Mouse (Mus musculus) spleen, adult 2 months (tissue): Measurements from ENCODE around the gene Msrb1.

Experiments
- CTCF ChIP-seq: fragments of 200-500 bp; IDR thresholded peaks from 2 replicates; pipeline ENCODE4 v1.5.1; 2011; ENCODE audit warnings: mild to moderate bottlenecking, inconsistent platforms; ENCODE audit not compliant: insufficient read depth, insufficient read length, insufficient replicate concordance; ENCODE audit errors: extremely low read depth
- POLR2A ChIP-seq: fragments of 200-500 bp; IDR thresholded peaks from 2 replicates; pipeline ENCODE4 v1.6.1; 2011; ENCODE audit warnings: low read depth, low read length, inconsistent platforms

GRCm38 (mm10) chr17:24751528-24751927 is 15.1 kb downstream of the Msrb1 start:
- TF ChIP-seq POLR2A (no peak), CTCF (no peak)
